Mouse (Mus musculus): ENCODE results near the gene Polr2f. TPM values are rescaled to one million over a fixed set of nuclear protein-coding genes. Genes with fewer than 3 reads are reported as not detected.

Gene Polr2f
- polyA plus RNA-seq, 1 experiment from 2014 or later, result 337 TPM

GRCm38 (mm10) chr15:79199390-79199976, 58.7 kb downstream of the Polr2f start:
- Histone ChIP-seq H3K36me3 (no peaks in the 10 kb centered on the region), H3K4me3 (no peak overlapping the region), H3K9ac (no peak overlapping the region), H3K4me2 (replicated peaks) (no peak overlapping the region), H3K27ac (no peak overlapping the region), H3K9me3 (replicated peaks) (no peaks in the 10 kb centered on the region), H3K27me3 (no peaks in the 10 kb centered on the region), H3K4me1 (peaks cover 28% of the 10 kb centered on the region)
- 96% methylated on average over 12 of the region's 12 CpGs for WGBS
- ATAC-seq (ENCODE audit: low FRiP score), result no peak

Other genes with a start within 250 kb of the Polr2f start
- 0.22 and 0.61 TPM in 2 replicates for gene Gm49510, start 241.3 kb upstream of the Polr2f start, polyA plus RNA-seq (2016; fragmentation: Nextera tagmentation; extraction: Ambion mirVana)
- gene Sh3bp1, start 241.2 kb upstream of the Polr2f start, polyA plus RNA-seq (2016; fragmentation: Nextera tagmentation; extraction: Ambion mirVana), result 15.5 and 17.4 TPM in 2 replicates
- gene Pdxp, start 227.1 kb upstream of the Polr2f start, polyA plus RNA-seq (2016; fragmentation: Nextera tagmentation; extraction: Ambion mirVana), result 48.1 and 49.0 TPM in 2 replicates
- 569 and 595 TPM in 2 replicates for gene Lgals1, start 214.3 kb upstream of the Polr2f start, polyA plus RNA-seq (2016; fragmentation: Nextera tagmentation; extraction: Ambion mirVana)
- 53.8 and 60.0 TPM in 2 replicates for gene Nol12, start 206.1 kb upstream of the Polr2f start, polyA plus RNA-seq (2016; fragmentation: Nextera tagmentation; extraction: Ambion mirVana)
- gene Triobp, start 193.3 kb upstream of the Polr2f start, polyA plus RNA-seq (2016; fragmentation: Nextera tagmentation; extraction: Ambion mirVana), result 44.7 and 52.4 TPM in 2 replicates
- gene H1f0, start 112.6 kb upstream of the Polr2f start, polyA plus RNA-seq (2016; fragmentation: Nextera tagmentation; extraction: Ambion mirVana), result 456 and 488 TPM in 2 replicates
- not detected in 2 replicates for gene Galr3, start 99.1 kb upstream of the Polr2f start, polyA plus RNA-seq (2016; fragmentation: Nextera tagmentation; extraction: Ambion mirVana)
- 56.8 and 60.3 TPM in 2 replicates for gene Ankrd54, start 78.1 kb upstream of the Polr2f start, polyA plus RNA-seq (2016; fragmentation: Nextera tagmentation; extraction: Ambion mirVana)
- 190 and 196 TPM in 2 replicates for gene Eif3l, start 65.8 kb upstream of the Polr2f start, polyA plus RNA-seq (2016; fragmentation: Nextera tagmentation; extraction: Ambion mirVana)
- 12.4 and 16.3 TPM in 2 replicates for gene Micall1, start 32.1 kb upstream of the Polr2f start, polyA plus RNA-seq (2016; fragmentation: Nextera tagmentation; extraction: Ambion mirVana)
- 13.4 and 15.8 TPM in 2 replicates for gene 1700088E04Rik, start 244 bp downstream of the Polr2f start, polyA plus RNA-seq (2016; fragmentation: Nextera tagmentation; extraction: Ambion mirVana)
- gene Sox10, start 24.2 kb downstream of the Polr2f start, polyA plus RNA-seq (2016; fragmentation: Nextera tagmentation; extraction: Ambion mirVana), result 12.4 and 19.5 TPM in 2 replicates
- gene Pick1, start 88.2 kb downstream of the Polr2f start, polyA plus RNA-seq (2016; fragmentation: Nextera tagmentation; extraction: Ambion mirVana), result 67.1 and 72.6 TPM in 2 replicates
- 1.0 TPM in 2 replicates for gene Gm49486, start 88.4 kb downstream of the Polr2f start, polyA plus RNA-seq (2016; fragmentation: Nextera tagmentation; extraction: Ambion mirVana)
- 0.36 and 0.66 TPM in 2 replicates for gene Slc16a8, start 113.8 kb downstream of the Polr2f start, polyA plus RNA-seq (2016; fragmentation: Nextera tagmentation; extraction: Ambion mirVana)
- gene Baiap2l2, start 144.5 kb downstream of the Polr2f start, polyA plus RNA-seq (2016; fragmentation: Nextera tagmentation; extraction: Ambion mirVana), result 0.92 and 4.1 TPM in 2 replicates
- 36.5 and 38.9 TPM in 2 replicates for gene Pla2g6, start 187.4 kb downstream of the Polr2f start, polyA plus RNA-seq (2016; fragmentation: Nextera tagmentation; extraction: Ambion mirVana)
- gene Maff, start 205.6 kb downstream of the Polr2f start, polyA plus RNA-seq (2016; fragmentation: Nextera tagmentation; extraction: Ambion mirVana), result 1.4 and 1.5 TPM in 2 replicates